ENCODE assay signal across 8 mouse cellular contexts in the genomic region with DNA sequence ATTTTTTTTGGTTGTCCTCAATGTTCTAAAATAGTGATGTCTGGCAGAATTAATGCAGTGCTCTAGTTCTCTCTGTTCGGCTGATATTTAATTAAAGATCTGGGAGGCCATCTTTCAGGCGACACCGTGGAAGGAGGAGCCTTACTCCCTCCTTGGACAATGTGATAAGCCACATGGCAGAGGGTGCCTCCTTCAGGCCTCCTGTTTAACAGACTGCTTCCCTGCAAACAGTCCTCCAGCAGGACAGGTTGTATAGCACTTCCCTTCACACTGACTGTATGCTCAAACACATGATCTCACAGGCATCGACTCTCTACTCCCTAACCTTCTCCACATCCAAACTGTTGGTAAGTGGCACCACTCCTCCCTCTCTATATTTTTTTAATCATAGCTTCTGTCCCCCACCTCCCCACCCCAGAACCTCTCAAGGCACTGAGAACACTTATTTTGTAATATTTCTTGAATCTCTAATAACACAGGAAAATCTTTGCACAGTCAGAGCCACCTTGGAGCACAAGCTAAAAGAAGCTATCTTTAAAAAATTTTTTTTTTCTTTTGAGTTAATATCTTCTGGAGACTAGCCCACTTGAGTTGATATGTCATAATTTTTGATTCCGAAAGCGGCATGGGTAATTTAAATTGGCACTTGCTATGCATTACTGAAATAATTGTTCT. TPM values are rescaled to one million over a fixed set of nuclear protein-coding genes. Genes with fewer than 3 reads are reported as not detected.
DNase-seq lines count a peak whose midpoint lies in the region; ATAC-seq and TF ChIP-seq lines count a peak whose summit lies in the region.

No protein-coding gene starts in this region.

- 26% methylated on average over 6 of the region's 6 CpGs for WGBS in hindbrain, embryonic 15.5 days
- WGBS in liver, embryonic 15.5 days (ENCODE audit: insufficient replicate concordance) = 26% methylated on average over 6 of the region's 6 CpGs
- WGBS in neural tube, embryonic 15.5 days = 29% methylated on average over 6 of the region's 6 CpGs

- no peaks in the 10 kb centered on the region for H3K27me3 ChIP-seq in hindbrain, embryonic 15.5 days
- H3K27me3 ChIP-seq in liver, embryonic 15.5 days = no peaks in the 10 kb centered on the region
- no peaks in the 10 kb centered on the region for H3K27me3 ChIP-seq in neural tube, embryonic 15.5 days (replicated peaks)

- no peak overlapping the region for H3K4me3 ChIP-seq in embryonic fibroblast, embryonic 13.5 days (ENCODE audit: insufficient read depth, low read length)
- peak overlapping the region; percentile 78 for H3K4me3 ChIP-seq in hindbrain, embryonic 15.5 days
- H3K4me3 ChIP-seq in liver, embryonic 15.5 days (replicated peaks) = peak overlapping the region; percentile 94
- peak overlapping the region; percentile 84 for H3K4me3 ChIP-seq in neural tube, embryonic 15.5 days (replicated peaks)

- peak overlapping the region; percentile 66 for H3K4me2 ChIP-seq in hindbrain, embryonic 15.5 days
- H3K4me2 ChIP-seq in liver, embryonic 15.5 days = peak overlapping the region; percentile 96
- peak overlapping the region; percentile 68 for H3K4me2 ChIP-seq in neural tube, embryonic 15.5 days

- DNase-seq in kidney, adult 11 months = peak; percentile 47
- no peak for DNase-seq in kidney, adult 18-20 months
- peak; percentile 75 for DNase-seq in brain, embryonic 14.5 days (ENCODE audit: low read depth)
- DNase-seq in urinary bladder, adult 2 months (ENCODE audit: low spot score) = no peak

- no peak for TF ChIP-seq POLR2A in brain, embryonic 14.5 days (IDR thresholded peaks at IDR 0.05; ENCODE audit: borderline replicate concordance, extremely low read depth, insufficient read depth, insufficient read length, poor library complexity, severe bottlenecking)
- no peak for TF ChIP-seq POLR2A in embryonic fibroblast, embryonic 13.5 days (IDR thresholded peaks at IDR 0.05; ENCODE audit: low read depth, low read length)

- peaks cover 2% of the 10 kb centered on the region for H3K4me1 ChIP-seq in embryonic fibroblast, embryonic 13.5 days (ENCODE audit: control insufficient read depth, insufficient read depth, low read length)
- peaks cover 34% of the 10 kb centered on the region for H3K4me1 ChIP-seq in hindbrain, embryonic 15.5 days (replicated peaks)
- H3K4me1 ChIP-seq in liver, embryonic 15.5 days (replicated peaks) = peaks cover 68% of the 10 kb centered on the region
- H3K4me1 ChIP-seq in neural tube, embryonic 15.5 days = peaks cover 27% of the 10 kb centered on the region

- no peak overlapping the region for H3K9ac ChIP-seq in hindbrain, embryonic 15.5 days
- peak overlapping the region; percentile 99 for H3K9ac ChIP-seq in liver, embryonic 15.5 days
- H3K9ac ChIP-seq in neural tube, embryonic 15.5 days (replicated peaks) = no peak overlapping the region

- no peaks in the 10 kb centered on the region for H3K36me3 ChIP-seq in hindbrain, embryonic 15.5 days
- no peaks in the 10 kb centered on the region; the same call in 1 of the 2 replicates for H3K36me3 ChIP-seq in liver, embryonic 15.5 days (replicated peaks)
- no peaks in the 10 kb centered on the region for H3K36me3 ChIP-seq in neural tube, embryonic 15.5 days

- peak; percentile 35; the same call in 1 of the 2 replicates for TF ChIP-seq CTCF in brain, embryonic 14.5 days (IDR thresholded peaks at IDR 0.05; ENCODE audit: borderline replicate concordance, extremely low read depth, insufficient read depth, insufficient read length)
- TF ChIP-seq CTCF in embryonic fibroblast, embryonic 13.5 days (IDR thresholded peaks at IDR 0.05; ENCODE audit: borderline replicate concordance, insufficient read depth, low read length) = peak; percentile 27; the same call in 1 of the 2 replicates

- H3K9me3 ChIP-seq in hindbrain, embryonic 15.5 days = no peaks in the 10 kb centered on the region
- H3K9me3 ChIP-seq in liver, embryonic 15.5 days (replicated peaks) = no peaks in the 10 kb centered on the region
- no peaks in the 10 kb centered on the region for H3K9me3 ChIP-seq in neural tube, embryonic 15.5 days (replicated peaks)

- H3K27ac ChIP-seq in embryonic fibroblast, embryonic 13.5 days (ENCODE audit: insufficient read depth, low read length) = no peak overlapping the region
- no peak overlapping the region for H3K27ac ChIP-seq in hindbrain, embryonic 15.5 days (replicated peaks)
- H3K27ac ChIP-seq in liver, embryonic 15.5 days (replicated peaks) = peak overlapping the region; percentile 97
- H3K27ac ChIP-seq in neural tube, embryonic 15.5 days (replicated peaks) = no peak overlapping the region

- ATAC-seq in hindbrain, embryonic 15.5 days (ENCODE audit: low FRiP score, low read depth) = no peak
- ATAC-seq in liver, embryonic 15.5 days (ENCODE audit: insufficient read depth) = peak; percentile 65
- no peak for ATAC-seq in neural tube, embryonic 15.5 days (ENCODE audit: low FRiP score)

RNA-seq across cellular contexts. Expression of gene Nrip1, which starts 3.4 kb away (rescaled TPM):
- polyA plus RNA-seq in brain, embryonic 14.5 days (2012; rRNA removed) = 3.5 and 10.4 TPM in 2 replicates
- polyA plus RNA-seq in embryonic fibroblast, embryonic 13.5 days (2011; ENCODE audit: insufficient read length, low read depth, missing spikeins) = 16.0 and 16.3 TPM in 2 replicates
- 32.5 and 33.0 TPM in 2 replicates for polyA plus RNA-seq in hindbrain, embryonic 15.5 days (2015; fragmentation: Nextera tagmentation; extraction: Ambion mirVana)
- 19.1 and 19.9 TPM in 2 replicates for polyA plus RNA-seq in liver, embryonic 15.5 days (2015; fragmentation: Nextera tagmentation; extraction: Ambion mirVana)
- polyA plus RNA-seq in neural tube, embryonic 15.5 days (2015; fragmentation: Nextera tagmentation; extraction: Ambion mirVana) = 34.4 and 36.9 TPM in 2 replicates
- polyA plus RNA-seq in urinary bladder, adult 2 months (2012; rRNA removed) = 5.5 and 11.1 TPM in 2 replicates

Comparison
In these comparisons a context has a peak if more than half of its experiments do, and no peak if none do; other contexts are left out.
1. DNase-seq: peak in kidney, adult 11 months (single experiment) and brain, embryonic 14.5 days (single experiment); none in kidney, adult 18-20 months (single experiment) and urinary bladder, adult 2 months (single experiment).
2. Peak in every context shown above with its lines, with median percentiles within 50 percentile points of each other: H3K4me2 ChIP-seq.